Comparison of ENCODE assay signal across 9 mouse cellular contexts in genomic region chr15:102249251-102249691, GRCm38 (mm10). TPM values are rescaled to one million over a fixed set of nuclear protein-coding genes. Genes with fewer than 3 reads are reported as not detected.
DNase-seq lines count a peak whose midpoint lies in the region; ATAC-seq lines count a peak whose summit lies in the region.
"Had no signal": no experiment of that assay in that cellular context is flagged by ENCODE, and none has a peak within 500 bp of the region (broad histone marks: within the 10 kb centered on the region; RNA-seq: fewer than 3 reads in every experiment).

No protein-coding gene starts in this region.

- H3K4me3 ChIP-seq in heart, embryonic 14.5 days (ENCODE audit: control insufficient read depth in 1 of 2, insufficient read depth in 1 of 2, low read depth in 1 of 2, low read length in 2 of 2) = peak overlapping the region in 1 of 2 experiments; percentile 7; a peak in 1 of 4 replicates
- H3K4me3 ChIP-seq in limb, embryonic 12.5 days (replicated peaks) = peak overlapping the region; percentile 67
- H3K4me3 ChIP-seq in neural tube, embryonic 11.5 days (ENCODE audit: low read depth, low read length) = 0 out of 2 replicates have a peak overlapping the region, but pooled peaks have one; percentile 2

- peak overlapping the region; percentile 98 for H3K4me2 ChIP-seq in heart, embryonic 14.5 days (ENCODE audit: low read length)
- H3K4me2 ChIP-seq in limb, embryonic 12.5 days = peak overlapping the region; percentile 97
- peak overlapping the region; percentile 36 for H3K4me2 ChIP-seq in neural tube, embryonic 11.5 days (ENCODE audit: low read depth)

- peak; percentile 18 for DNase-seq in cerebellum, adult 11 months
- DNase-seq in cerebellum, postnatal 4 days (ENCODE audit: low spot score in 2 of 2) = no peak
- DNase-seq in ES-CJ7 (ENCODE audit: low read depth, low spot score) = peak; percentile 91
- no peak for DNase-seq in neural tube, embryonic 11.5 days (ENCODE audit: low spot score)
- DNase-seq in layer of hippocampus, postnatal 36 days = no peak
- no peak for DNase-seq in right cerebral cortex, adult 2 months (ENCODE audit: low spot score in 2 of 2)

- no peaks in the 10 kb centered on the region for H3K9me3 ChIP-seq in heart, embryonic 14.5 days (ENCODE audit: control insufficient read depth, low read length)
- no peaks in the 10 kb centered on the region for H3K9me3 ChIP-seq in limb, embryonic 12.5 days
- no peaks in the 10 kb centered on the region for H3K9me3 ChIP-seq in neural tube, embryonic 11.5 days (ENCODE audit: control insufficient read depth, low read length)

- H3K4me1 ChIP-seq in heart, embryonic 14.5 days (ENCODE audit: control insufficient read depth in 2 of 2, insufficient read depth in 2 of 2, low read length in 2 of 2) = peaks cover 14 to 24% of the 10 kb centered on the region in 2 experiments
- H3K4me1 ChIP-seq in limb, embryonic 12.5 days (replicated peaks) = peaks cover 80% of the 10 kb centered on the region
- peaks cover 25% of the 10 kb centered on the region for H3K4me1 ChIP-seq in neural tube, embryonic 11.5 days (ENCODE audit: control insufficient read depth, insufficient read depth, low read length)

- peak overlapping the region; percentile 55 to 88 for H3K27ac ChIP-seq in heart, embryonic 14.5 days (replicated peaks in 1 of 2; ENCODE audit: control insufficient read depth in 1 of 2, insufficient read depth in 1 of 2, low read depth in 2 of 2, low read length in 2 of 2)
- H3K27ac ChIP-seq in limb, embryonic 12.5 days = peak overlapping the region; percentile 100
- H3K27ac ChIP-seq in neural tube, embryonic 11.5 days (ENCODE audit: low read depth, low read length) = peak overlapping the region; percentile 49; the same call in 1 of the 2 replicates

- no peaks in the 10 kb centered on the region for H3K36me3 ChIP-seq in heart, embryonic 14.5 days (ENCODE audit: control insufficient read depth, insufficient read depth, low read length)
- H3K36me3 ChIP-seq in limb, embryonic 12.5 days = peaks cover 45% of the 10 kb centered on the region
- H3K36me3 ChIP-seq in neural tube, embryonic 11.5 days (ENCODE audit: control insufficient read depth, insufficient read depth, low read length) = no peaks in the 10 kb centered on the region

- peaks cover 32% of the 10 kb centered on the region for H3K27me3 ChIP-seq in heart, embryonic 14.5 days (ENCODE audit: control insufficient read depth, insufficient read depth, low read length)
- H3K27me3 ChIP-seq in limb, embryonic 12.5 days = no peaks in the 10 kb centered on the region
- peaks cover 11% of the 10 kb centered on the region for H3K27me3 ChIP-seq in neural tube, embryonic 11.5 days (ENCODE audit: control insufficient read depth, insufficient read depth, low read length)

- 5% methylated on average over 13 of the region's 13 CpGs for WGBS in heart, embryonic 14.5 days
- WGBS in limb, embryonic 12.5 days = 0% methylated on average over 13 of the region's 13 CpGs
- 5% methylated on average over 13 of the region's 13 CpGs for WGBS in neural tube, embryonic 11.5 days

- no peak for ATAC-seq in heart, embryonic 14.5 days (ENCODE audit: insufficient number of reproducible peaks, insufficient read depth, low FRiP score, low read depth)
- ATAC-seq in limb, embryonic 12.5 days (ENCODE audit: insufficient number of reproducible peaks, insufficient read depth, low FRiP score, low TSS enrichment, low read depth) = peak; percentile 50; the same call in 1 of the 2 replicates
- no peak for ATAC-seq in neural tube, embryonic 11.5 days (ENCODE audit: insufficient read depth, low FRiP score, low TSS enrichment)

- peak overlapping the region; percentile 31; the same call in 1 of the 2 replicates for H3K9ac ChIP-seq in heart, embryonic 14.5 days (ENCODE audit: low read length)
- H3K9ac ChIP-seq in limb, embryonic 12.5 days (replicated peaks) = peak overlapping the region; percentile 52
- no peak overlapping the region; the same call in 1 of the 2 replicates for H3K9ac ChIP-seq in neural tube, embryonic 11.5 days (ENCODE audit: low read length)

RNA-seq across cellular contexts. Expression of gene Rarg, which starts 8.0 kb away (rescaled TPM):
- polyA plus RNA-seq in heart, embryonic 14.5 days (2014; fragmentation: Nextera tagmentation; extraction: Ambion mirVana) = 6.7 and 7.6 TPM in 2 replicates
- polyA plus RNA-seq in limb, embryonic 12.5 days (2016; fragmentation: Nextera tagmentation; extraction: Ambion mirVana) = 137 TPM in 2 replicates
- 24.0 and 26.4 TPM in 2 replicates for polyA plus RNA-seq in neural tube, embryonic 11.5 days (2014; fragmentation: Nextera tagmentation; extraction: Ambion mirVana)
- 1 to 10 TPM; 8.3 to 10.0 TPM for total RNA-seq in layer of hippocampus, postnatal 36 days (2021)

RNA-seq across cellular contexts. Expression of gene Itgb7, which starts 17.5 kb away (rescaled TPM):
- 0.65 and 1.4 TPM in 2 replicates for polyA plus RNA-seq in heart, embryonic 14.5 days (2014; fragmentation: Nextera tagmentation; extraction: Ambion mirVana)
- 2.9 and 3.3 TPM in 2 replicates for polyA plus RNA-seq in limb, embryonic 12.5 days (2016; fragmentation: Nextera tagmentation; extraction: Ambion mirVana)
- 0.95 and 1.3 TPM in 2 replicates for polyA plus RNA-seq in neural tube, embryonic 11.5 days (2014; fragmentation: Nextera tagmentation; extraction: Ambion mirVana)
- total RNA-seq in layer of hippocampus, postnatal 36 days (2021) = 1 to 10 TPM; 1.8 to 2.2 TPM

RNA-seq across cellular contexts. Expression of gene Gm9918, which starts 21.1 kb away (rescaled TPM):
- polyA plus RNA-seq in heart, embryonic 14.5 days (2014; fragmentation: Nextera tagmentation; extraction: Ambion mirVana) = 0.15 TPM in 1 of 2 replicates, not detected in the other
- 1.3 and 1.4 TPM in 2 replicates for polyA plus RNA-seq in limb, embryonic 12.5 days (2016; fragmentation: Nextera tagmentation; extraction: Ambion mirVana)
- polyA plus RNA-seq in neural tube, embryonic 11.5 days (2014; fragmentation: Nextera tagmentation; extraction: Ambion mirVana) = 0.20 and 0.39 TPM in 2 replicates
- not detected for total RNA-seq in layer of hippocampus, postnatal 36 days (2021)
- polyA plus RNA-seq: spleen, adult 2 months had no signal

RNA-seq across cellular contexts. Expression of gene Mfsd5, which starts 30.0 kb away (rescaled TPM):
- 39.2 and 41.3 TPM in 2 replicates for polyA plus RNA-seq in heart, embryonic 14.5 days (2014; fragmentation: Nextera tagmentation; extraction: Ambion mirVana)
- polyA plus RNA-seq in limb, embryonic 12.5 days (2016; fragmentation: Nextera tagmentation; extraction: Ambion mirVana) = 56.1 and 58.8 TPM in 2 replicates
- polyA plus RNA-seq in neural tube, embryonic 11.5 days (2014; fragmentation: Nextera tagmentation; extraction: Ambion mirVana) = 59.7 and 66.7 TPM in 2 replicates
- total RNA-seq in layer of hippocampus, postnatal 36 days (2021) = 10 to 100 TPM; 33.9 to 37.3 TPM

RNA-seq across cellular contexts. Expression of gene Csad, which starts 44.7 kb away (rescaled TPM):
- 35.1 and 36.4 TPM in 2 replicates for polyA plus RNA-seq in heart, embryonic 14.5 days (2014; fragmentation: Nextera tagmentation; extraction: Ambion mirVana)
- 70.6 and 72.9 TPM in 2 replicates for polyA plus RNA-seq in limb, embryonic 12.5 days (2016; fragmentation: Nextera tagmentation; extraction: Ambion mirVana)
- polyA plus RNA-seq in neural tube, embryonic 11.5 days (2014; fragmentation: Nextera tagmentation; extraction: Ambion mirVana) = 32.8 TPM in 2 replicates
- 10 to 100 TPM; 37.1 to 39.5 TPM for total RNA-seq in layer of hippocampus, postnatal 36 days (2021)

Comparison
In these comparisons a context has a peak if more than half of its experiments do, and no peak if none do; other contexts are left out.
1. DNase-seq: peak in cerebellum, adult 11 months (single experiment) and ES-CJ7 (single experiment); none in cerebellum, postnatal 4 days (0 of 2), neural tube, embryonic 11.5 days (single experiment), layer of hippocampus, postnatal 36 days (0 of 2) and right cerebral cortex, adult 2 months (0 of 2).
2. H3K27ac ChIP-seq: peak in every context shown above with its lines; median percentile 100 in limb, embryonic 12.5 days; 72 in heart, embryonic 14.5 days; 49 in neural tube, embryonic 11.5 days.
3. H3K4me2 ChIP-seq: peak in every context shown above with its lines; median percentile 98 in heart, embryonic 14.5 days; 97 in limb, embryonic 12.5 days; 36 in neural tube, embryonic 11.5 days.